Mouse (Mus musculus) urinary bladder, postnatal 4 days (tissue): ENCODE measurements around the gene Kmt2a.

Source experiments
- DNase-seq, 2 experiments: peaks; one replicate each; pipeline ENCODE4 v3.0.0; 2021 to 2022; ENCODE audit warnings: low spot score in 2 of 2

Gene Kmt2a

GRCm38 (mm10) chr9:44881221-44881871 lies at the start of gene Kmt2a:
Gene Kmt2a (minus strand): TSS chr9:44881296.
- DNase-seq = peak; percentile 99

GRCm38 (mm10) chr9:44921543-44921942 lies 40.4 kb upstream of the Kmt2a start:
- DNase-seq = no peak

- no peak for DNase-seq
Observed at GRCm38 (mm10) chr9:44921123-44921468, 40.0 kb upstream of the Kmt2a start.

GRCm38 (mm10) chr9:44920374-44921122 lies 39.5 kb upstream of the Kmt2a start, which contains the start of gene Atp5l:
Gene Atp5l (minus strand): TSS chr9:44920742.
- peak; percentile 76 to 79 for DNase-seq

GRCm38 (mm10) chr9:44919606-44920005 lies 38.5 kb upstream of the Kmt2a start:
- DNase-seq = no peak

- no peak for DNase-seq
Observed at GRCm38 (mm10) chr9:44916196-44916595, 35.1 kb upstream of the Kmt2a start.

- DNase-seq = no peak
Observed at GRCm38 (mm10) chr9:44914706-44915105, 33.6 kb upstream of the Kmt2a start.

- DNase-seq = no peak
Observed at GRCm38 (mm10) chr9:44911365-44911764, 30.3 kb upstream of the Kmt2a start.

GRCm38 (mm10) chr9:44905620-44906019 lies 24.5 kb upstream of the Kmt2a start:
- DNase-seq = no peak

GRCm38 (mm10) chr9:44904964-44905363 lies 23.9 kb upstream of the Kmt2a start:
- DNase-seq = peak; percentile 47 to 66

GRCm38 (mm10) chr9:44903856-44904255 lies 22.8 kb upstream of the Kmt2a start:
- DNase-seq = no peak

- no peak for DNase-seq
Observed at GRCm38 (mm10) chr9:44900402-44900801, 19.3 kb upstream of the Kmt2a start.

GRCm38 (mm10) chr9:44899716-44900115 lies 18.6 kb upstream of the Kmt2a start:
- no peak for DNase-seq

GRCm38 (mm10) chr9:44897024-44897423 lies 15.9 kb upstream of the Kmt2a start:
- DNase-seq = no peak

GRCm38 (mm10) chr9:44892664-44893063 lies 11.6 kb upstream of the Kmt2a start:
- no peak for DNase-seq

GRCm38 (mm10) chr9:44891210-44891609 lies 10.1 kb upstream of the Kmt2a start:
- no peak for DNase-seq

- DNase-seq = no peak
Observed at GRCm38 (mm10) chr9:44890122-44890521, 9.0 kb upstream of the Kmt2a start.

GRCm38 (mm10) chr9:44888114-44888624 lies 7.1 kb upstream of the Kmt2a start:
- DNase-seq = no peak

GRCm38 (mm10) chr9:44882981-44883569 lies 2.0 kb upstream of the Kmt2a start:
- no peak for DNase-seq

GRCm38 (mm10) chr9:44882436-44882980 lies 1.4 kb upstream of the Kmt2a start:
- peak; percentile 34 to 63 for DNase-seq

- peak; percentile 64 to 67 for DNase-seq
Observed at GRCm38 (mm10) chr9:44881941-44882435, 892 bp upstream of the Kmt2a start.
